Mouse (Mus musculus) megakaryocyte, embryonic 14.5 days (primary cell): ENCODE measurements at regions not wholly inside any gene's neighbourhood (a gene's known extent, or its start where the extent isn't known, plus 50 kb on each side); places are given as distances from the start of the nearest gene placed in this dataset.

ENCODE experiments used
- H3K27me3 ChIP-seq: replicated peaks from 2 replicates; pipeline ENCODE3; 2012; ENCODE audit warnings: inconsistent platforms
- H3K36me3 ChIP-seq: replicated peaks from 2 replicates; pipeline ENCODE3; 2012; ENCODE audit warnings: low read length, inconsistent platforms, mixed read lengths
- H3K4me1 ChIP-seq: 2 replicates; pipeline ENCODE4 v1.6.1; 2012; ENCODE audit warnings: inconsistent platforms
- H3K4me3 ChIP-seq: replicated peaks from 2 replicates; pipeline ENCODE3; 2012; ENCODE audit warnings: moderate library complexity, mild to moderate bottlenecking, inconsistent platforms
- H3K9me3 ChIP-seq: 2 replicates; pipeline ENCODE4 v1.6.1; 2012; ENCODE audit warnings: inconsistent platforms
- FLI1 ChIP-seq: IDR thresholded peaks from 2 replicates; pipeline ENCODE4 v1.6.1; 2012; ENCODE audit warnings: low read length, inconsistent platforms, mixed read lengths
- GATA1 ChIP-seq: IDR thresholded peaks from 3 replicates; pipeline ENCODE4 v1.6.1; 2012; ENCODE audit warnings: mixed read lengths, low read length, inconsistent platforms, borderline replicate concordance

- Histone ChIP-seq H3K36me3 (no peaks in the 10 kb centered on the region), H3K9me3 (peaks cover 29% of the 10 kb centered on the region), H3K4me3 (no peak overlapping the region), H3K27me3 (no peaks in the 10 kb centered on the region), H3K4me1 (no peaks in the 10 kb centered on the region)
- no peak for TF ChIP-seq GATA1
- TF ChIP-seq FLI1 = no peak
Observed at GRCm38 (mm10) chr13:72977213-72977612, 283.1 kb upstream of the Irx4 start.

DNA sequence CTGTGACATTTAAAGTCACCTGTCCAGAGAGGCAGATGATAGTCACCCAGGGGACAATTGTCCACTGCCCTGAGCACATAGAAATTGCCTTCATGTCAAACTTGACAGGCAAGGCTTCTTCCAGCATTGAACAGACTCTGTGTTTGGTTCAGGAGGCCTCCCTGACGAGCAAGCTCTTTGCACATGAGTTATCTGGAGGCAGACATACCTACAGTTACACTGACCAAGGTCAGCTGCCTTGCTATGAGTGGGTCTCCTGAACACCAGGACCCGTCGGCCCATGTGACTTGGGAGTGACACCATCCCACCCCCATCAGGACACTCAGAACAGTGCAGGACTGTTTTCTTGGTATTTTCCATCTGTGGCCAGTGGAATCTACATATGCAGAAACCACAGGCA, 282.3 kb upstream of the Irx4 start:
- H3K9me3 ChIP-seq = peaks cover 25% of the 10 kb centered on the region
- H3K27me3 ChIP-seq = no peaks in the 10 kb centered on the region
- H3K4me3 ChIP-seq = no peak overlapping the region
- no peaks in the 10 kb centered on the region for H3K4me1 ChIP-seq
- TF ChIP-seq GATA1 (no peak), FLI1 (no peak)
- no peaks in the 10 kb centered on the region for H3K36me3 ChIP-seq

- H3K27me3 ChIP-seq = no peaks in the 10 kb centered on the region
- H3K4me1 ChIP-seq = no peaks in the 10 kb centered on the region
- TF ChIP-seq FLI1 (no peak), GATA1 (no peak)
- H3K36me3 ChIP-seq = no peaks in the 10 kb centered on the region
- no peak overlapping the region for H3K4me3 ChIP-seq
- peaks cover 27% of the 10 kb centered on the region for H3K9me3 ChIP-seq
Observed at GRCm38 (mm10) chr13:72978966-72979365, 281.3 kb upstream of the Irx4 start.

- no peak overlapping the region for H3K4me3 ChIP-seq
- no peaks in the 10 kb centered on the region for H3K27me3 ChIP-seq
- no peaks in the 10 kb centered on the region for H3K36me3 ChIP-seq
- no peaks in the 10 kb centered on the region for H3K4me1 ChIP-seq
- H3K9me3 ChIP-seq = peaks cover 38% of the 10 kb centered on the region
- no peak for TF ChIP-seq GATA1
- TF ChIP-seq FLI1 = no peak
Observed at GRCm38 (mm10) chr13:72992589-72993409, 267.5 kb upstream of the Irx4 start.

GRCm38 (mm10) chr13:72993410-72993858, 266.8 kb upstream of the Irx4 start:
- no peak overlapping the region for H3K4me3 ChIP-seq
- H3K4me1 ChIP-seq = no peaks in the 10 kb centered on the region
- H3K27me3 ChIP-seq = no peaks in the 10 kb centered on the region
- H3K9me3 ChIP-seq = peaks cover 38% of the 10 kb centered on the region
- H3K36me3 ChIP-seq = no peaks in the 10 kb centered on the region
- TF ChIP-seq FLI1 = no peak
- no peak for TF ChIP-seq GATA1

GRCm38 (mm10) chr13:72994538-72994937, 265.7 kb upstream of the Irx4 start:
- Histone ChIP-seq H3K27me3 (no peaks in the 10 kb centered on the region), H3K36me3 (no peaks in the 10 kb centered on the region), H3K9me3 (peaks cover 38% of the 10 kb centered on the region), H3K4me3 (no peak overlapping the region), H3K4me1 (no peaks in the 10 kb centered on the region)
- TF ChIP-seq GATA1 = no peak
- TF ChIP-seq FLI1 = no peak

- H3K9me3 ChIP-seq = peaks cover 41% of the 10 kb centered on the region
Observed at GRCm38 (mm10) chr13:73008856-73009546, 251.3 kb upstream of the Irx4 start.

GRCm38 (mm10) chr13:73009547-73010475, 250.5 kb upstream of the Irx4 start:
- TF ChIP-seq FLI1 (no peak), GATA1 (no peak)
- H3K4me1 ChIP-seq = no peaks in the 10 kb centered on the region
- peak overlapping the region; percentile 44 for H3K4me3 ChIP-seq
- no peaks in the 10 kb centered on the region for H3K36me3 ChIP-seq
- H3K9me3 ChIP-seq = peaks cover 34% of the 10 kb centered on the region
- H3K27me3 ChIP-seq = no peaks in the 10 kb centered on the region

More at GRCm38 (mm10) chr13:73008856-73009546, 251.3 kb upstream of the Irx4 start:
- no peak overlapping the region for H3K4me3 ChIP-seq
- no peaks in the 10 kb centered on the region for H3K36me3 ChIP-seq
- TF ChIP-seq GATA1 = no peak
- no peak for TF ChIP-seq FLI1
- H3K27me3 ChIP-seq = no peaks in the 10 kb centered on the region
- no peaks in the 10 kb centered on the region for H3K4me1 ChIP-seq

GRCm38 (mm10) chr13:73019181-73019580, 241.1 kb upstream of the Irx4 start:
- H3K36me3 ChIP-seq = no peaks in the 10 kb centered on the region
- no peaks in the 10 kb centered on the region for H3K4me1 ChIP-seq
- no peak overlapping the region for H3K4me3 ChIP-seq
- H3K27me3 ChIP-seq = no peaks in the 10 kb centered on the region
- peaks cover 33% of the 10 kb centered on the region for H3K9me3 ChIP-seq
- no peak for TF ChIP-seq FLI1
- TF ChIP-seq GATA1 = no peak
